ENCODE assay signal across 9 mouse cellular contexts in genomic region chr9:37689970-37690686, GRCm38 (mm10). TPM values are rescaled to one million over a fixed set of nuclear protein-coding genes. Genes with fewer than 3 reads are reported as not detected.
A peak's percentile ranks its signal among the peaks of the same experiment; 100 is the strongest.
DNase-seq lines count a peak whose midpoint lies in the region; ATAC-seq and TF ChIP-seq lines count a peak whose summit lies in the region.
"Had no signal": no experiment of that assay in that cellular context is flagged by ENCODE, and none has a peak within 500 bp of the region (broad histone marks: within the 10 kb centered on the region; RNA-seq: fewer than 3 reads in every experiment).

No protein-coding gene starts in this region.

- no peaks in the 10 kb centered on the region for H3K4me1 ChIP-seq in liver, postnatal 0 days (ENCODE audit: insufficient read depth)
- H3K4me1 ChIP-seq in liver, embryonic 11.5 days (replicated peaks; ENCODE audit: control insufficient read depth, insufficient read depth, low read length) = no peaks in the 10 kb centered on the region
- H3K4me1 ChIP-seq in midbrain, postnatal 0 days (ENCODE audit: insufficient read depth, low read length) = peaks cover 4% of the 10 kb centered on the region; the same call in 1 of the 2 replicates
- H3K4me1 ChIP-seq: heart, embryonic 13.5 days had no signal

- no peak overlapping the region for H3K4me3 ChIP-seq in liver, postnatal 0 days (ENCODE audit: low read depth, low read length)
- H3K4me3 ChIP-seq in liver, embryonic 11.5 days (ENCODE audit: low read depth, low read length) = no peak overlapping the region
- H3K4me3 ChIP-seq in midbrain, postnatal 0 days (ENCODE audit: low read depth, low read length) = no peak overlapping the region
- H3K4me3 ChIP-seq: heart, embryonic 13.5 days had no signal

- no peak for TF ChIP-seq EP300 in liver, postnatal 0 days (IDR thresholded peaks at IDR 0.05; ENCODE audit: low read depth)

- ATAC-seq in liver, postnatal 0 days = no peak
- no peak for ATAC-seq in liver, embryonic 11.5 days (replicated peaks; ENCODE audit: low FRiP score)
- no peak for ATAC-seq in midbrain, postnatal 0 days (ENCODE audit: low FRiP score)

- H3K9me3 ChIP-seq in liver, postnatal 0 days (ENCODE audit: low read length) = no peaks in the 10 kb centered on the region
- no peaks in the 10 kb centered on the region for H3K9me3 ChIP-seq in liver, embryonic 11.5 days (ENCODE audit: control insufficient read depth, low read length)
- no peaks in the 10 kb centered on the region for H3K9me3 ChIP-seq in midbrain, postnatal 0 days (ENCODE audit: low read length)
- H3K9me3 ChIP-seq: heart, embryonic 13.5 days had no signal

- TF ChIP-seq CTCF in liver, postnatal 0 days (IDR thresholded peaks at IDR 0.05; ENCODE audit: low read depth) = peak; percentile 72
- peak; percentile 75 for TF ChIP-seq CTCF in midbrain, postnatal 0 days (IDR thresholded peaks at IDR 0.05)

- DNase-seq in cerebellum, postnatal 14 days = peak; percentile 29 to 37
- DNase-seq in cerebellum, adult 8-10 months = no peak
- DNase-seq in liver, postnatal 0 days = no peak
- no peak for DNase-seq in liver, embryonic 11.5 days (ENCODE audit: low spot score)
- DNase-seq in embryo, embryonic 11 days = peak; percentile 70
- DNase-seq in midbrain, postnatal 0 days (ENCODE audit: low spot score) = peak; percentile 42
- DNase-seq in urinary bladder, postnatal 4 days (ENCODE audit: low spot score in 2 of 2) = no peak
- no peak for DNase-seq in heart, adult 11 months

- H3K4me2 ChIP-seq in liver, postnatal 0 days (ENCODE audit: low read depth, low read length) = no peak overlapping the region
- no peak overlapping the region for H3K4me2 ChIP-seq in liver, embryonic 11.5 days
- no peak overlapping the region for H3K4me2 ChIP-seq in midbrain, postnatal 0 days (ENCODE audit: low read depth, low read length, poor library complexity, severe bottlenecking)
- H3K4me2 ChIP-seq: heart, embryonic 13.5 days had no signal

- H3K36me3 ChIP-seq in liver, postnatal 0 days (replicated peaks; ENCODE audit: insufficient read depth, low read length) = no peaks in the 10 kb centered on the region
- H3K36me3 ChIP-seq in liver, embryonic 11.5 days (ENCODE audit: control insufficient read depth, insufficient read depth, low read length) = no peaks in the 10 kb centered on the region
- H3K36me3 ChIP-seq in midbrain, postnatal 0 days (ENCODE audit: insufficient read depth, low read length) = no peaks in the 10 kb centered on the region
- H3K36me3 ChIP-seq: heart, embryonic 13.5 days had no signal

- no peaks in the 10 kb centered on the region for H3K27me3 ChIP-seq in liver, postnatal 0 days (ENCODE audit: insufficient read depth, low read length)
- no peaks in the 10 kb centered on the region for H3K27me3 ChIP-seq in liver, embryonic 11.5 days (replicated peaks; ENCODE audit: control insufficient read depth, insufficient read depth, low read length)
- no peaks in the 10 kb centered on the region for H3K27me3 ChIP-seq in midbrain, postnatal 0 days (ENCODE audit: insufficient read depth, low read length)
- H3K27me3 ChIP-seq: heart, embryonic 13.5 days had no signal

- no peak overlapping the region for H3K27ac ChIP-seq in liver, postnatal 0 days (ENCODE audit: low read depth)
- H3K27ac ChIP-seq in liver, embryonic 11.5 days (ENCODE audit: low read depth, low read length) = no peak overlapping the region
- 0 out of 2 replicates have a peak overlapping the region, but pooled peaks have one; percentile 13 for H3K27ac ChIP-seq in midbrain, postnatal 0 days (ENCODE audit: low read depth, low read length)
- H3K27ac ChIP-seq: heart, embryonic 13.5 days had no signal

- no peak overlapping the region for H3K9ac ChIP-seq in liver, postnatal 0 days (replicated peaks)
- no peak overlapping the region for H3K9ac ChIP-seq in liver, embryonic 11.5 days (ENCODE audit: low read depth, low read length)
- no peak overlapping the region for H3K9ac ChIP-seq in midbrain, postnatal 0 days (replicated peaks; ENCODE audit: low read length, poor library complexity, severe bottlenecking)
- H3K9ac ChIP-seq: heart, embryonic 13.5 days had no signal

- 51% methylated on average over 5 of the region's 5 CpGs for WGBS in liver, postnatal 0 days (ENCODE audit: insufficient replicate concordance)
- 53% methylated on average over 5 of the region's 5 CpGs for WGBS in liver, embryonic 11.5 days
- WGBS in midbrain, postnatal 0 days = 19% methylated on average over 5 of the region's 5 CpGs

RNA-seq across cellular contexts. Expression of gene Panx3, which starts 21.1 kb away (rescaled TPM):
- not detected in 2 replicates for polyA plus RNA-seq in liver, postnatal 0 days (2015; fragmentation: Nextera tagmentation; extraction: Ambion mirVana)
- polyA plus RNA-seq in liver, embryonic 11.5 days (2014; fragmentation: Nextera tagmentation; extraction: Ambion mirVana) = not detected in 2 replicates
- total RNA-seq in midbrain, postnatal 0 days (2014; rRNA removed) = not detected in 2 replicates
- polyA plus RNA-seq in midbrain, postnatal 0 days (2015; fragmentation: Nextera tagmentation; extraction: Ambion mirVana) = 0.10 TPM in 1 of 2 replicates, not detected in the other

RNA-seq across cellular contexts. Expression of gene Olfr160, which starts 25.9 kb away (rescaled TPM):
- not detected in 2 replicates for polyA plus RNA-seq in liver, postnatal 0 days (2015; fragmentation: Nextera tagmentation; extraction: Ambion mirVana)
- polyA plus RNA-seq in liver, embryonic 11.5 days (2014; fragmentation: Nextera tagmentation; extraction: Ambion mirVana) = not detected in 2 replicates
- not detected in 2 replicates for total RNA-seq in midbrain, postnatal 0 days (2014; rRNA removed)
- polyA plus RNA-seq in midbrain, postnatal 0 days (2015; fragmentation: Nextera tagmentation; extraction: Ambion mirVana) = not detected in 2 replicates
- polyA plus RNA-seq: heart, embryonic 13.5 days had no signal

RNA-seq across cellular contexts. Expression of gene Tbrg1, which starts 33.0 kb away (rescaled TPM):
- 59.7 and 60.5 TPM in 2 replicates for polyA plus RNA-seq in liver, postnatal 0 days (2015; fragmentation: Nextera tagmentation; extraction: Ambion mirVana)
- 127 and 128 TPM in 2 replicates for polyA plus RNA-seq in liver, embryonic 11.5 days (2014; fragmentation: Nextera tagmentation; extraction: Ambion mirVana)
- 55.3 and 55.7 TPM in 2 replicates for total RNA-seq in midbrain, postnatal 0 days (2014; rRNA removed)
- polyA plus RNA-seq in midbrain, postnatal 0 days (2015; fragmentation: Nextera tagmentation; extraction: Ambion mirVana) = 91.4 and 94.4 TPM in 2 replicates

RNA-seq across cellular contexts. Expression of gene Olfr874, which starts 54.8 kb away (rescaled TPM):
- polyA plus RNA-seq in liver, postnatal 0 days (2015; fragmentation: Nextera tagmentation; extraction: Ambion mirVana) = not detected in 2 replicates
- polyA plus RNA-seq in liver, embryonic 11.5 days (2014; fragmentation: Nextera tagmentation; extraction: Ambion mirVana) = not detected in 2 replicates
- total RNA-seq in midbrain, postnatal 0 days (2014; rRNA removed) = not detected in 2 replicates
- 0.11 TPM in 1 of 2 replicates, not detected in the other for polyA plus RNA-seq in midbrain, postnatal 0 days (2015; fragmentation: Nextera tagmentation; extraction: Ambion mirVana)
- polyA plus RNA-seq: heart, embryonic 13.5 days had no signal

Comparison
In these comparisons a context has a peak if more than half of its experiments do, and no peak if none do; other contexts are left out.
1. DNase-seq: peak in cerebellum, postnatal 14 days (2 of 2), embryo, embryonic 11 days (single experiment) and midbrain, postnatal 0 days (single experiment); none in cerebellum, adult 8-10 months (single experiment), liver, postnatal 0 days (single experiment), liver, embryonic 11.5 days (single experiment), urinary bladder, postnatal 4 days (0 of 2) and heart, adult 11 months (single experiment).